Mouse (Mus musculus): Measurements from ENCODE around the gene Vcan. TPM values are rescaled to one million over a fixed set of nuclear protein-coding genes. Genes with fewer than 3 reads are reported as not detected.
A peak's percentile ranks its signal among the peaks of the same experiment; 100 is the strongest.

Gene Vcan
- polyA plus RNA-seq, 1 experiment from 2014 or later, result 5.0 TPM

- H3K27me3 ChIP-seq (replicated peaks; ENCODE audit: control insufficient read depth, insufficient read depth, low read length), result peaks cover 13% of the 10 kb centered on the region
- 13% methylated on average over 15 of the region's 15 CpGs for WGBS
- H3K27ac ChIP-seq (ENCODE audit: low read depth, low read length), result no peak overlapping the region
- H3K4me3 ChIP-seq (ENCODE audit: low read depth, low read length), result peak overlapping the region; percentile 54
- no peak overlapping the region for H3K9ac ChIP-seq (ENCODE audit: low read depth, low read length)
- H3K4me2 ChIP-seq (replicated peaks; ENCODE audit: low read depth), result peak overlapping the region; percentile 84
- H3K4me1 ChIP-seq (replicated peaks; ENCODE audit: control insufficient read depth, insufficient read depth, low read length), result 0 out of 2 replicates have a peak, but pooled peaks cover 12% of the 10 kb centered on the region
- no peaks in the 10 kb centered on the region for H3K9me3 ChIP-seq (ENCODE audit: control insufficient read depth)
- ATAC-seq, result no peak
- no peak for TF ChIP-seq CTCF (IDR thresholded peaks at IDR 0.05; ENCODE audit: low read depth)
- H3K36me3 ChIP-seq (ENCODE audit: control insufficient read depth, insufficient read depth), result no peaks in the 10 kb centered on the region
Observed at GRCm38 (mm10) chr13:89742686-89743200, 434 bp upstream of the Vcan start.

GRCm38 (mm10) chr13:89741116-89741551 is 1.2 kb downstream of the Vcan start:
- no peak for ATAC-seq

GRCm38 (mm10) chr13:89740243-89741115 is 1.8 kb downstream of the Vcan start:
- peak overlapping the region; percentile 58 for H3K27ac ChIP-seq (ENCODE audit: low read depth, low read length)
- 0 out of 2 replicates have a peak, but pooled peaks cover 12% of the 10 kb centered on the region for H3K4me1 ChIP-seq (replicated peaks; ENCODE audit: control insufficient read depth, insufficient read depth, low read length)
- peak overlapping the region; percentile 54 for H3K4me3 ChIP-seq (ENCODE audit: low read depth, low read length)
- WGBS, result 0% methylated on average over 33 of the region's 33 CpGs
- H3K4me2 ChIP-seq (replicated peaks; ENCODE audit: low read depth), result peak overlapping the region; percentile 84
- peak; percentile 83 for ATAC-seq
- TF ChIP-seq CTCF (IDR thresholded peaks at IDR 0.05; ENCODE audit: low read depth), result peak; percentile 74
- peaks cover 13% of the 10 kb centered on the region for H3K27me3 ChIP-seq (replicated peaks; ENCODE audit: control insufficient read depth, insufficient read depth, low read length)
- H3K9ac ChIP-seq (ENCODE audit: low read depth, low read length), result peak overlapping the region; percentile 42; the same call in 1 of the 2 replicates
- H3K36me3 ChIP-seq (ENCODE audit: control insufficient read depth, insufficient read depth), result no peaks in the 10 kb centered on the region
- no peaks in the 10 kb centered on the region for H3K9me3 ChIP-seq (ENCODE audit: control insufficient read depth)

More at GRCm38 (mm10) chr13:89741116-89741551, 1.2 kb downstream of the Vcan start:
- no peaks in the 10 kb centered on the region for H3K36me3 ChIP-seq (ENCODE audit: control insufficient read depth, insufficient read depth)
- no peak; the same call in 1 of the 2 replicates for TF ChIP-seq CTCF (IDR thresholded peaks at IDR 0.05; ENCODE audit: low read depth)
- peak overlapping the region; percentile 54 for H3K4me3 ChIP-seq (ENCODE audit: low read depth, low read length)
- H3K9me3 ChIP-seq (ENCODE audit: control insufficient read depth), result no peaks in the 10 kb centered on the region
- peak overlapping the region; percentile 84 for H3K4me2 ChIP-seq (replicated peaks; ENCODE audit: low read depth)
- H3K9ac ChIP-seq (ENCODE audit: low read depth, low read length), result 0 out of 2 replicates have a peak overlapping the region, but pooled peaks have one; percentile 26
- 0 out of 2 replicates have a peak, but pooled peaks cover 12% of the 10 kb centered on the region for H3K4me1 ChIP-seq (replicated peaks; ENCODE audit: control insufficient read depth, insufficient read depth, low read length)
- no peak overlapping the region for H3K27ac ChIP-seq (ENCODE audit: low read depth, low read length)
- WGBS, result 1% methylated on average over 14 of the region's 14 CpGs
- H3K27me3 ChIP-seq (replicated peaks; ENCODE audit: control insufficient read depth, insufficient read depth, low read length), result peaks cover 13% of the 10 kb centered on the region

- peak overlapping the region; percentile 42; the same call in 1 of the 2 replicates for H3K9ac ChIP-seq (ENCODE audit: low read depth, low read length)
- no peaks in the 10 kb centered on the region for H3K36me3 ChIP-seq (ENCODE audit: control insufficient read depth, insufficient read depth)
- peak; percentile 21; the same call in 1 of the 2 replicates for ATAC-seq
- 0 out of 2 replicates have a peak, but pooled peaks cover 12% of the 10 kb centered on the region for H3K4me1 ChIP-seq (replicated peaks; ENCODE audit: control insufficient read depth, insufficient read depth, low read length)
- H3K27ac ChIP-seq (ENCODE audit: low read depth, low read length), result peak overlapping the region; percentile 58
- H3K27me3 ChIP-seq (replicated peaks; ENCODE audit: control insufficient read depth, insufficient read depth, low read length), result peaks cover 13% of the 10 kb centered on the region
- peak overlapping the region; percentile 54 for H3K4me3 ChIP-seq (ENCODE audit: low read depth, low read length)
- no peaks in the 10 kb centered on the region for H3K9me3 ChIP-seq (ENCODE audit: control insufficient read depth)
- no peak for TF ChIP-seq CTCF (IDR thresholded peaks at IDR 0.05; ENCODE audit: low read depth)
- WGBS, result under 1% methylated on average over 24 of the region's 24 CpGs
- H3K4me2 ChIP-seq (replicated peaks; ENCODE audit: low read depth), result peak overlapping the region; percentile 84
Observed at GRCm38 (mm10) chr13:89739696-89740242, 2.5 kb downstream of the Vcan start.

GRCm38 (mm10) chr13:89738776-89739695 is 3.3 kb downstream of the Vcan start:
- Histone ChIP-seq H3K36me3 (ENCODE audit: control insufficient read depth, insufficient read depth) (no peaks in the 10 kb centered on the region), H3K4me3 (ENCODE audit: low read depth, low read length) (peak overlapping the region; percentile 54), H3K4me1 (replicated peaks; ENCODE audit: control insufficient read depth, insufficient read depth, low read length) (0 out of 2 replicates have a peak, but pooled peaks cover 12% of the 10 kb centered on the region), H3K27ac (ENCODE audit: low read depth, low read length) (peak overlapping the region; percentile 58; the same call in 1 of the 2 replicates), H3K9ac (ENCODE audit: low read depth, low read length) (0 out of 2 replicates have a peak overlapping the region, but pooled peaks have one; percentile 42), H3K27me3 (replicated peaks; ENCODE audit: control insufficient read depth, insufficient read depth, low read length) (peaks cover 13% of the 10 kb centered on the region), H3K4me2 (replicated peaks; ENCODE audit: low read depth) (peak overlapping the region; percentile 84), H3K9me3 (ENCODE audit: control insufficient read depth) (no peaks in the 10 kb centered on the region)
- 3% methylated on average over 31 of the region's 31 CpGs for WGBS
- TF ChIP-seq CTCF (IDR thresholded peaks at IDR 0.05; ENCODE audit: low read depth), result no peak
- peak; percentile 77 for ATAC-seq
